Mouse (Mus musculus) embryonic stem cell, embryonic (primary cell): Measurements from ENCODE around the gene Nrip2.

Experiments
- CTCF ChIA-PET, 4 experiments: fragments of 300-600 bp in 2 of 4; fragments of 350-600 bp in 2 of 4; sonication (Branson Sonifier 250); formaldehyde crosslinking; loops; one replicate each; lab custom pipeline; 2022; ENCODE audit warnings: inconsistent platforms in 2 of 4; lab: Charles Lee
- POLR2A ChIA-PET, 4 experiments: fragments of 300-600 bp in 2 of 4; fragments of 350-600 bp in 2 of 4; sonication (Branson Sonifier 250); formaldehyde crosslinking; loops; one replicate each; lab custom pipeline; 2022; ENCODE audit warnings: antibody characterized with exemption in 4 of 4, inconsistent platforms in 1 of 4; lab: Charles Lee

The Nrip2 gene

DNA sequence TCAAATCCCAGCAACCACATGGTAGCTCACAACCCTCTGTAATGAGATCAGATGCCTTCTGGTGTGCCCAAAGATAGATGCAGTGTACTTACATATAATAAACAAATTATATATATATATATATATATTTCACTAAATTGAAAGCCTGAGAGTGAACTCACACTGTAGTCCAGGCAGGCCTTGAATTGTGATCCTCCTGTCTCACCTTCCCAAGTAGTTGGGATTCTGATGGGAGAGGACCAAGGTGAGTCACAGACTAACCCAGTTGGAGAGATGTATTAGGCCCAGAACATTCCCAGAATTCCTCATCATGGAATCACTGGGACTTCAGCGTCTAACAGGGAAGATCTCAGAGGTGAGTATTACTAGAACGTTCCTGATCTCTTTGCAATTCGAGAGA is at the start of gene Nrip2:
Gene Nrip2, plus strand, starts transcription at position 301 of the 400 bp plus-strand sequence.
- POLR2A ChIA-PET, result interaction anchor here in 1 of 4 experiments (1.3 to 1.4 kb wide), 2 partner anchors 12 to 26 kb away, joined by 4 to 5 read pairs; partner anchors contain the start of gene Itfg2
- CTCF ChIA-PET, result interaction anchor here in 2 of 4 experiments (1.2 to 2.4 kb wide), 3 partner anchors 12 to 198 kb away, joined by 3 to 11 read pairs (median 3); no protein-coding TSS in a partner anchor

DNA sequence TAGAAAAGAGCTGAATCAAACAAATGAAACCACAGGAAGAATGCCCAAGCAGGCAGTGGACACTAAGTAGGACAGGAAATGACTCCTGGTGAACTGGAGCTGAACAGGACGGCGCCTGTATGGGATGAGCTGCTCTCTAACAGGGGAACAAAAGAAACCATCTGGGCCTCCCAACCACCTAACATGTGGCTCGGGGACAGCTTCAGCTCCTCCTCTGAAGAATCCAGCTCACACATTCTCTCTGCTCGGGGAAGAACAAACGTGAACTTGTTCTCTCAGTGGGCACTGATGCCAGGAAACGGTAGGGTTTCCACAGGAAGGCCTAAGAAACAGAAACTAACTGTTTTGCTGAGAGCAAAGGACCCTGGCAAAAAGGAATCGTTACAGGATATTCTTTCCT is 49.4 kb upstream of the Nrip2 start:
- POLR2A ChIA-PET, result interaction anchor here in 2 of 4 experiments (0.7 to 1.7 kb wide), 8 partner anchors 11 to 120 kb away, joined by 3 to 7 read pairs (median 4); no protein-coding TSS in a partner anchor

DNA sequence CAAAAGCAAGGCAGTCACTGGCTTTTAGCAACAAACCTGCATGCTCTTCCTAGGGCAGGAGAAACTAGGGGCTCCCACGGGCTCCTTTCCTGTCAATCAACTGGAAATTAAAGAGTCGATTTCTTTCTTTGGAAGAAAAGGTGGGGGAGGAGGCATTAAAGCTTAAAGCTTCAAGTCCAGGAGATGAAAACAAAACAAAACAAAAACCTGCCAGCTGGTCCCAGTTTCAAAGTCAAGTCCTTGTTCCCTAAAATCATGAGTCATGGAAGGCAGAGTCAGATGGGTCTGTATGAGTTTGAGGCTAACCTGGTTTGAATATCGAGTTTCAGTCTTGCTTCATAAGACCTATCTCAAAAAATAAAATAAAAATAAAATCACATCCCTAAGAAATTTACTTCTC is 45.0 kb upstream of the Nrip2 start:
- ChIA-PET CTCF (interaction anchor here in 1 of 4 experiments (1.2 kb wide), 1 partner anchor 19 kb away, joined by 3 read pairs; no protein-coding TSS in a partner anchor), POLR2A (interaction anchor here in 2 of 4 experiments (1.0 to 2.1 kb wide), 9 partner anchors 18 to 231 kb away, joined by 3 to 14 read pairs (median 5); no protein-coding TSS in a partner anchor)

More for the DNA sequence above, 49.4 kb upstream of the Nrip2 start:
- CTCF ChIA-PET, result interaction anchor here in 3 of 4 experiments (0.6 to 1.0 kb wide), 5 partner anchors 9 to 23 kb away, joined by 3 to 4 read pairs (median 3); no protein-coding TSS in a partner anchor

DNA sequence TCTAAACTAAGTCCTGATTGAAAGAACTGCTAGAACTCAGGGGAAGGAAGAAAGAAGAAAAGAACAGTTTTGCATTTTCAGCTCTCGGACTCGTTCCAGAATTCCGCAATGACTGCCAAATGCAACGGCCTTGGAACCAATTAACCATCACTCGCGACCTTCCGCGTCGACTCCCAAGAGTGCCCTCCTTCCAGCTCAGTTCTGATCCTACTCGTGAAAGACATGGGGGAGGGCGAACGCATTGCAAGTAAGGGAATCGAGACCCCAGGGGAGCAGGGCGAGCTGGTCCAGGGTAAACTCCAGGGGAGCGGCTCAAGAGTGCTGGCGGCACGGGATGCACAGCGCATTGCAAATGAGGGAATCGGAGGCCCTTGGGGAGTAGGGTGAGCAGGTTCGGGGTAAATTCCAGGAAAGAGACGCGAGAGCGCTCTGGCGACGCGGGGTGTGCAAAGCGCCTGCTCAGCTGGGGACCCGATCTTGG is 43.9 kb upstream of the Nrip2 start:
- CTCF ChIA-PET, result interaction anchor here (0.5 to 1.3 kb wide), 6 partner anchors 9 to 70 kb away, joined by 3 to 7 read pairs (median 3); partner anchors contain the start of gene Itfg2 (in 1 of the 4)
- POLR2A ChIA-PET, result interaction anchor here (0.5 to 2.1 kb wide), 28 partner anchors 8 to 446 kb away, joined by 3 to 14 read pairs (median 4); partner anchors contain the start of gene Itfg2 (in 1 of the 4)

DNA sequence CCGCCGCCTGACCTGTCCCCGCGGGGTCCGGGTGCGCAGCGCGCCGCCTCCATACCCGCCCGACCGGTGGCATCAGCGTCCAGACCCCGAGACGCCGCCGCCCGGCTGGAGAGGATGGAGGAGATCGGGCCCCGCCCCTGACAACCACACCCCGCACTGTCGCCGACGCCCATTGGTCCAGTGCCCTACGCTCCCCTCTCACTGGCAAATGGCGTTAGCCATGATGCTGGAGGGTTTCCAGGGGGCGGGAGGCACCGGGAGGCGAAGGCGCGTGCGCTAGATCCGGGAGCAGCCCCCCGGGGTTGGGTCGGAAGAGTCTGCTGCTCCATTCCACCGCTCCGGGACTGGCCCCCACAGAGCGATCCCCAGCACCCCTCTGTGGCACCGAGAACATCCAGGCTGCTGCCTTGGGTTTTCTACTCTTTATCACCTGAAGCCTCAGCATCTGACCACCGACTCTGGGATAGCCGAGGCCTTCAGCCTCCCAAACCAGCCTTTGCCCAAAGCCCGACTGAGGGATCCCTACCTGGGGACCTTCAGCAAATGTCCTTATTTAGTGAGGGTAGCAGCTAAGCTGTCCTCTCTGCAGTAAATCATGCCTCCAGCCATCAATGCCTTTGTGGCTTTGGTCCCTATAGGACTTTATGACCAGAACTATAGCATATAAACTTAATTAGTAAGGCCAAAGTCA is 43.2 kb upstream of the Nrip2 start, which contains the start of gene Tulp3:
Gene Tulp3, minus strand, starts transcription at position 126 of the 691 bp plus-strand sequence.
- POLR2A ChIA-PET, result interaction anchor here in 3 of 4 experiments (0.6 to 2.2 kb wide), 19 partner anchors 9 to 155 kb away, joined by 3 to 14 read pairs (median 4); partner anchors contain the start of gene Itfg2 (in 1 of the 3)

DNA sequence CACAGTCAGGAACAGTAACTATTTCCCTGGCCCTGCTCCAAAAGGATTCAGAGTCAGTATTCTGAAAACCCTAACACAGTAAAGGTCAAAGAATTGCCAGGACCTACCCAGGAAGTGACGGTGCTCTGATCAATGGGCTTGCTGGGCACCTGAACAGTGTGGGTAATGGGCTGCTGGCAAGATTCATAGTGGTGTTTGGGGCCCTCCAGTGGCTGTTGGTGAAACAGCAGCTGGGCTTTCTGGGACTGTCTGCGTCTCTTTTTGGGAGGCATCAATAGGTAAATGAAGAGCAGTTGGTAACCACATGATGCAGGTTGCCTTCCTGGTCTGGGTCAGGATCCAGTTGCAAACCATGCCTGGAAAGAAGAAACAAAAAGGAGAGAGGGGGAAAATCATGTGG is 40.1 kb upstream of the Nrip2 start:
- CTCF ChIA-PET, result interaction anchor here (0.6 to 1.3 kb wide), 21 partner anchors 9 to 301 kb away, joined by 3 to 12 read pairs (median 4); partner anchors contain the start of gene Tspan9 (in 1 of the 4)
- POLR2A ChIA-PET, result interaction anchor here in 3 of 4 experiments (0.5 to 3.1 kb wide), 13 partner anchors 8 to 158 kb away, joined by 3 to 13 read pairs (median 4); partner anchors contain the start of gene Itfg2 (in 1 of the 3)

More for the DNA sequence above, 43.2 kb upstream of the Nrip2 start, which contains the start of gene Tulp3:
- CTCF ChIA-PET, result interaction anchor here in 3 of 4 experiments (0.6 to 1.3 kb wide), 3 partner anchors 8 to 49 kb away, joined by 3 to 5 read pairs (median 3); no protein-coding TSS in a partner anchor

DNA sequence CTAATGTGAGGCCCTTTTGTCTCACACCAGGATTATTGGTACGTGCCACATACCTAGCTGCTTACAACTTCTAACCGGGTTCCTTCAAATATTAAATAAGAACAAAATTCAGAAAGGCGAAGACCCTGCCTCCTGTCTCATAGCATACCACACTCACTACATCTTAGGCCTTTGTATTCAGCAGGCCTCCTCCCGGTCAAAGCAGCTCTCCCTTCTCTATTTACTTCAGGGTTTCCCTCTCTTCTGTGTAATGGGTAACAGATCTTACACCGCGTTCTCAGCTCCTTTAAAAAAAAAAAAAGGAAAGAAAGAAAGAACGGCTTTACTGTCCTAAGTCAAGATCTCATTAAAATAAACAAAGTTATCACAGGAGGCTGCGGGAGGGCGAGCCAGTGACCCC is 37.2 kb upstream of the Nrip2 start:
- POLR2A ChIA-PET, result interaction anchor here in 3 of 4 experiments (0.6 to 1.7 kb wide), 13 partner anchors 10 to 197 kb away, joined by 3 to 5 read pairs (median 3); no protein-coding TSS in a partner anchor
- CTCF ChIA-PET, result interaction anchor here (0.6 to 1.6 kb wide), 6 partner anchors 12 to 161 kb away, joined by 3 to 6 read pairs (median 5); no protein-coding TSS in a partner anchor

DNA sequence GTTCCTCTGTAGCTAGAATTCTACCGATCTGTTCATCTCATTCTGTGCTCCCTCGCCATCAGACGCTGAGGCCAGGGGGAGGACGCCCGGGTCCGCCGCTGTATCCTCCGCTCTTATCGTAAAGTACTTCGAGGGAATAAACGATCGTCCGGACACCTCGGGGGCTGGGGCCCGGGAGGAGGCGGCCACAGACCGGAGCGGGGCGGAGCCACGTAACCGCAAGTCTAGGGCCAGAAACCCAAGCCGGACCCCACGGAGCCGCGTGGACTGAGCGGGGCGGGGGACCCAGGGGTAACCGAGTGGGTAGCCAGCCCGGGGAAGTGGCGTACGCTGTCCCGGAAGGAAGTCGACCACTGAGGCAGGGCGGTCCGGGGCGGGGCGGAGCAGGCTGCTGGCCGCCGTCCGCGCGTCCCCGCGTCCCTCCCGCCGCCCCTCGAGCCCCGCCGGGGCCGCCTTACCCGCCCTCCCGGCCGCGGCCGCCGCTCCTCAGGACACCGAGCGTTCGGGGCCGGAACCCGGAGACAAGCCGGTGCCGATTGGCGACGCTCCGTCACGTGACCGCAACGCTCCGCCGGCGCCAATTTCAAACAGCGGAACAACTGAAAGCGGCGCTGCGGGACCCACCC is 36.6 kb upstream of the Nrip2 start, which contains the start of the genes Rhno1 and Foxm1:
Gene Rhno1, minus strand, starts transcription at position 531 of the 626 bp plus-strand sequence.
Gene Foxm1, plus strand, starts transcription at position 587 of the 626 bp plus-strand sequence.
- CTCF ChIA-PET, result interaction anchor here in 3 of 4 experiments (0.9 to 1.6 kb wide), 4 partner anchors 48 to 162 kb away, joined by 3 to 5 read pairs (median 5); no protein-coding TSS in a partner anchor
- POLR2A ChIA-PET, result interaction anchor here in 2 of 4 experiments (0.8 to 1.7 kb wide), 10 partner anchors 11 to 162 kb away, joined by 3 to 5 read pairs (median 3); no protein-coding TSS in a partner anchor

DNA sequence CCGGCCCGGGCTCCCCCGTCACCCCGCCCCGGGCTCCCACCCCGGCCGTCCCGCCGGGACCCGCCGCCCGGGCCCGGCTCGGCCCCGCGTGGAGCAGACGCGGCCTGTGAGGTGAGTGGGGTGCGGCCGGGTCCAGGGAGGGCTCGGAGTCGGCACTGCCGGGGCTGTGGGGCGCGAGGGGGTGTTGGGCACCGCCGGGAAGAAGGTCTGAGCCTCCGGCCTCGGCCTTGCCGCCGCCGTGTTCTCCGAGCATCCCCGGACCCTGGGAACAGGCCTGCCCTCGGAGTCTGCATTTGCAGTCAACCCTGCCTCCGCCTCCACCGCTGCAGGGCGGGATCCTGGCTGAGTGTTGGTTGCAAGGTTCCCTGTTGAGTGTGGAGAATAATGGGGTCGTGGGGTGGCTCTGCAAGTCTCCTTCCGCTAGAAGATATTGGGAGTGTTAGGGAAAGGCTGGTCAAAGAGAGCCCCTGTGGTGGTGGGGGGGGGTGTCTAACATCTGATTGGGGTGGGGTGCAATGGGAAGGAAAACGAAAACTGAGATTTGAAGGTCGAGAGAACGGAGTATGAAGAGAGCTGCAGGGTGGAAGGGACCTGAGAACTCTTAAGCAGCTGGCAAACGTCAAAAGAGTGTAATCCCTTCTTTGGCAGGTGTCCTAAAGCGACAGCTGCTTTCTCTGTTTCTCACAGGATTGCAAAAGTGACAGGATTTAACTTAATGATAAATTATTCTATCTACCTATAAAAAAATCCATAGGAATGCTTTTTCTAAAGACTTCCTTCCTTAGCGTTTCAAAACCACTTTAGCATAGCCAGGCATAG is 35.9 kb upstream of the Nrip2 start:
- ChIA-PET POLR2A (interaction anchor here in 2 of 4 experiments (0.7 to 1.7 kb wide), 8 partner anchors 8 to 183 kb away, joined by 3 to 6 read pairs (median 3); partner anchors contain the start of genes Gm44596 (in 1 of the 2) and Tex52 (in 1 of the 2)), CTCF (interaction anchor here in 2 of 4 experiments (0.7 kb wide), 2 partner anchors 62 to 102 kb away, joined by 3 to 7 read pairs; no protein-coding TSS in a partner anchor)

DNA sequence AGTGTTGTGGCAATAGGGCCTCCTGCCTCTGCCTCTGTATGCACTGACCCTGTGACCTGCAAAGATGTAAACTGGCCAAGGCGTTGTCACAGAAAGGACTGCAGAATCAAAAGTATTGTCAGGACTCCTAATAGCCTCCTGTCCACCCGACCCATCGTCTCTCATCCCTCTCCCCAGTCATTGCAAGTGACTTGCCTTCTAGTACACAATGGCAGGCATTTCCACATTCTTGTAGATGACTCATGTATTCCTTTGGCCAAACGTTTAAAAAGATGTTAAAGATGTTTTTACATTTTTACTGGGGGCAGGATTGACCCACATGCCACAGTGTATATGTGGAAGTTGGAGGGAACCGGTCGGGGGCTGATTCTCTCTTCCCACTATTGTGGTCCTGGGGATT is 34.4 kb upstream of the Nrip2 start:
- ChIA-PET CTCF (interaction anchor here in 3 of 4 experiments (0.6 to 1.4 kb wide), 5 partner anchors 10 to 395 kb away, joined by 3 to 6 read pairs (median 4); partner anchors contain the start of gene Tulp3 (in 1 of the 3)), POLR2A (interaction anchor here (0.6 to 1.7 kb wide), 15 partner anchors 8 to 164 kb away, joined by 3 to 9 read pairs (median 4); partner anchors contain the start of genes Gm44596 (in 1 of the 4), Itfg2 (in 1 of the 4) and Tex52 (in 1 of the 4))

DNA sequence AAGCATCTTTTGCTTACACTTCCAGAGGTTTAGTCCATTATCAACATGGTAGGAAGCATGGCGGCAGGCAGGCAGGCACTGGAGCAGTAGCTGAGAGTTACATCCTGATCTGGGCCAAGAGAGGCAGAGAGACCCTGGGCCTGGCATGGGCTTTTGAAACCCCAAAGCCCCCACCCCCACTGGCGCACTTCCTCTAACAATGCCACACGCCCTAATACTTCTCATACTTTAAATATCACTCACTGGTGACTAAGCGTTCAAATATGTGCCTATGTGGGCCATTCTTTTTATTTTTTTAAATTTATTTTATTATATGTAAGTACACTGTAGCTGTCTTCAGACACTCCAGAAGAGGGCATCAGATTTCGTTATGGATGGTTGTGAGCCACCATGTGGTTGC is 32.6 kb upstream of the Nrip2 start:
- ChIA-PET CTCF (interaction anchor here in 1 of 4 experiments (0.6 to 1.2 kb wide), 3 partner anchors 45 to 264 kb away, joined by 3 to 5 read pairs (median 3); no protein-coding TSS in a partner anchor), POLR2A (interaction anchor here in 2 of 4 experiments (1.0 to 1.5 kb wide), 4 partner anchors 14 to 166 kb away, joined by 3 to 4 read pairs (median 4); no protein-coding TSS in a partner anchor)

DNA sequence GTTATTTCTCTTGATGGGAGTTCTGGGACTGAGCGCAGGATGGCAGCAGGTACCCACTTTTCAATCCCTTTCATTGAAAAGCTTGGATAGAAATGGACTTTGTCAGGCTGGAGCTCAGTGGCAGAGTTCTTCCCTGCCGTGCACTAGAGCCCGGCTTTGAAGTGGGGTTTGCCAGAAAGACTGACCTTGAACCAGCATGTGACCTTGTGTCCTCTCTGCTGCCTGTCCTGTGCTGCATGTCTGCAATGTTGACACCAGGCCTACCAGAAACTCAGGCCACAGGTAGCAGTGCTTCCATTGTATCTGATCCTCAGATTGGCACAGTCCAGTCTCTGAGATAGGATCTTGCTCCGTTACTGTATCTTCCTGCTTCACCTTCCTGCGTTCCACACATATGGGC is 29.1 kb upstream of the Nrip2 start:
- ChIA-PET CTCF (interaction anchor here in 2 of 4 experiments (0.6 to 1.7 kb wide), 4 partner anchors 17 to 100 kb away, joined by 3 to 7 read pairs (median 4); no protein-coding TSS in a partner anchor), POLR2A (interaction anchor here in 1 of 4 experiments (1.2 kb wide), 1 partner anchor 41 kb away, joined by 4 read pairs; no protein-coding TSS in a partner anchor)

DNA sequence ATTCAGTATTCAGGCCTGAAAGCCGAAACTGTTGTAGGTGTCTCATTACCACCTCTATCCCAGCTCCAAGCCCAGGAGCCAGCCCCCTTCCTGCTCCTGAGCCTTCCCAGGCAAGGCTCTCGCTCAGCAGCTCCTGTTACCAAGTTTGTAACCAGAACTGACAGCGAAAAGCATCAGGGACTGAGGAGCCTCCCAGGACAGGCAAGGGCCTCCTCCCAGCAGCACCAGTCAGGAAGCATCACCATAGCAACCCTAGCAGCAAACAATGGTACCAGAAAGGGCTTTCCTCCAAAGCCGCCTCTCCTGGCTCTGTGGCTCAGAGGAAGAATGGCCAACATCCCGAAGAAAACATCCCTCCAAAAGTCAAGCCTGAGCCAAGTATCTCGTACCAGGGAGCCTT is 23.9 kb upstream of the Nrip2 start, which contains the start of the genes Tex52 and Gm44596:
Gene Tex52, plus strand, starts transcription at position 265 of the 400 bp plus-strand sequence.
Gene Gm44596, plus strand, starts transcription at position 312 of the 400 bp plus-strand sequence.
- CTCF ChIA-PET, result interaction anchor here in 1 of 4 experiments (1.8 kb wide), 1 partner anchor 36 kb away, joined by 5 read pairs; no protein-coding TSS in a partner anchor
- POLR2A ChIA-PET, result interaction anchor here in 2 of 4 experiments (1.5 to 2.7 kb wide), 4 partner anchors 8 to 28 kb away, joined by 3 to 11 read pairs (median 6); no protein-coding TSS in a partner anchor

DNA sequence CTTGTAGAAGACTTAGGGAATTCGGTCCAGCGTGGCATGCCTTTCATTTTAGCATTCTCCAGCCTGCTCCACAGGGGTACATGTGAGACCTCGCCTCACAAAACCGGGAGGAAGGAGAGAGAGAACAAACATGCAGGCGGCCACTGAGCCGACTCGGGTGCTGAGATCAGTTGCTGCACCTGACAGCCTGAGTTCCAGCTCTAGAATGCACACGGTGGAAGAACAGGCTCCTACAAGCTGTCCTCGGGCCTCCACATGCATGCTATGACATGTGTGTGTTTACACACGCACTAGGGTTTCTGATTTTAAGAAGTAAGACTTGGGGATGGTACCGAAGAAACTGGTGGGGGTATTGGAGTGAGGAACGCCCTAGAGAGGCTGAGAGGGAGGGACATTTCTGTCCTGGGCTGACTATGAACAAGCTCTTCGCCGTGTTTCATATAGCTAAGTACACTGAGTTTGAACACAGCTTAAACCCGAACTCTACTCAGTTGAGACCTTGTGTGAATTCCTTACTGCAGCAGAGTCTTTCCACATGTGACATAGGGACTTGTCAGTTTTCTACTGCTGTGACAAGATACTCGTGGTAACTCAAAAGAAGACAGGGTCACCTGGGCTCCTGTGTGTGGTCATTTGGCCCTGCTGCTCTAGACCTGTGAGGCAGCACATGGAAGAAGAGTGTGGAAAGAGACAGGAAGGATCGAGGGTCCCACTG is 22.6 kb upstream of the Nrip2 start:
- CTCF ChIA-PET, result interaction anchor here in 1 of 4 experiments (0.6 kb wide), 1 partner anchor 13 kb away, joined by 3 read pairs; no protein-coding TSS in a partner anchor
- POLR2A ChIA-PET, result interaction anchor here in 3 of 4 experiments (0.6 to 2.0 kb wide), 8 partner anchors 9 to 206 kb away, joined by 3 to 6 read pairs (median 3); no protein-coding TSS in a partner anchor
